Mouse (Mus musculus) heart, postnatal 14 days (tissue): Measurements from ENCODE around the gene Rita1. TPM values are rescaled to one million over a fixed set of nuclear protein-coding genes. Genes with fewer than 3 reads are reported as not detected.

ENCODE experiments used
- DNase-seq, 2 experiments: peaks; one replicate each; pipeline ENCODE4 v3.0.0; 2021 to 2022
- intact Hi-C: fragments of 180-260 bp; cut with DNase I; formaldehyde crosslinking; loops from one replicate; pipeline ENCODE4 v1.15.1; 2025
- total RNA-seq, 2 experiments: library from RNA; stranded (reverse); gene quantifications; 2 replicates each; pipeline ENCODE4 v1.2.3; 2021

Rita1 gene
- total RNA-seq, 2 experiments from 2014 or later: 15.1 to 18.3 TPM

GRCm38 (mm10) chr5:120560616-120561311 is 51.6 kb downstream of the Rita1 start:
- DNase-seq: peak; percentile 78
- intact Hi-C loops: no loop called here

GRCm38 (mm10) chr5:120560129-120560615 is 52.2 kb downstream of the Rita1 start:
- no peak for DNase-seq
- intact Hi-C loops: no loop called here

- DNase-seq: no peak
- intact Hi-C loops: no loop called here
These were observed 53.6 kb downstream of the Rita1 start for GRCm38 (mm10) chr5:120558762-120559161.

- no peak for DNase-seq
- intact Hi-C loops: no loop called here
These were observed 54.3 kb downstream of the Rita1 start for GRCm38 (mm10) chr5:120558041-120558440.

- intact Hi-C loops: loop anchor here (1.0 kb wide), 1 partner anchor 23 kb away; no protein-coding TSS in a partner anchor
- DNase-seq: no peak
These were observed 56.5 kb downstream of the Rita1 start for GRCm38 (mm10) chr5:120555871-120556270.

- intact Hi-C loops: loop anchor here (5.0 kb wide), 1 partner anchor 37 kb away; the partner anchor contains the start of genes Iqcd and Tpcn1
- no peak for DNase-seq
These were observed 61.7 kb downstream of the Rita1 start for GRCm38 (mm10) chr5:120550673-120551072.

GRCm38 (mm10) chr5:120550137-120550536 is 62.3 kb downstream of the Rita1 start:
- DNase-seq: no peak
- intact Hi-C loops: loop anchor here (5.0 kb wide), 1 partner anchor 37 kb away; the partner anchor contains the start of genes Iqcd and Tpcn1

- no peak for DNase-seq
- intact Hi-C loops: no loop called here
These were observed 64.0 kb downstream of the Rita1 start for GRCm38 (mm10) chr5:120548236-120548850.

Other genes with a start within 250 kb of the Rita1 start
- not detected for gene Lhx5, start 180.9 kb downstream of the Rita1 start, total RNA-seq
- gene Sdsl, start 139.8 kb downstream of the Rita1 start, total RNA-seq: 10 to 100 TPM in 1 of 2 experiments, 1 to 10 TPM in 1; 8.7 to 10.9 TPM
- gene Sds, start 136.1 kb downstream of the Rita1 start, total RNA-seq: not detected
- gene Plbd2, start 109.0 kb downstream of the Rita1 start, total RNA-seq: 10 to 100 TPM; 37.5 to 42.2 TPM
- gene Slc8b1, start 101.4 kb downstream of the Rita1 start, total RNA-seq: 10 to 100 TPM in 1 of 2 experiments, 1 to 10 TPM in 1; 8.7 to 16.4 TPM
- 10 to 100 TPM; 34.1 to 39.0 TPM for gene Tpcn1, start 23.9 kb downstream of the Rita1 start, total RNA-seq
- gene Iqcd, start 23.6 kb downstream of the Rita1 start, total RNA-seq: under 1 TPM in 1 of 2 experiments, not detected in 1; 0.15 TPM
- gene Ddx54, start 150 bp upstream of the Rita1 start, total RNA-seq: 10 to 100 TPM; 20.4 to 22.5 TPM
- not detected for gene Cfap73, start 21.6 kb upstream of the Rita1 start, total RNA-seq
- gene Rasal1, start 36.2 kb upstream of the Rita1 start, total RNA-seq: under 1 TPM in 1 of 2 experiments, not detected in 1; 0.59 TPM
- gene Dtx1, start 99.3 kb upstream of the Rita1 start, total RNA-seq: 1 to 10 TPM; 1.3 to 3.1 TPM
- under 1 TPM; 0.26 to 0.37 TPM for gene Oas2, start 137.3 kb upstream of the Rita1 start, total RNA-seq
- under 1 TPM in 1 of 2 experiments, not detected in 1; 0.20 TPM for gene Oas3, start 165.1 kb upstream of the Rita1 start, total RNA-seq
- not detected for gene Oas1e, start 182.9 kb upstream of the Rita1 start, total RNA-seq
- under 1 TPM; 0.31 to 0.34 TPM for gene Oas1c, start 199.9 kb upstream of the Rita1 start, total RNA-seq
- gene Oas1f, start 234.8 kb upstream of the Rita1 start, total RNA-seq: not detected
- gene Oas1h, start 248.8 kb upstream of the Rita1 start, total RNA-seq: not detected